Mouse (Mus musculus) colon, adult 2 months (tissue): ENCODE results near the gene Asphd2. TPM values are rescaled to one million over a fixed set of nuclear protein-coding genes. Genes with fewer than 3 reads are reported as not detected.

ENCODE experiments used
- polyA plus RNA-seq: library from polyadenylated mRNA; depleted of rRNA; stranded (reverse); fragments of >200 nt; gene quantifications from 2 replicates; pipeline ENCODE4 v1.2.3, GENCODE M21; 2012; rRNA removed

Asphd2 gene
- polyA plus RNA-seq: 3.5 and 5.5 TPM in 2 replicates

GRCm38 (mm10) chr5:112394779-112395443, at the start of gene Asphd2:
Gene Asphd2 (minus strand): TSS chr5:112394866.

GRCm38 (mm10) chr5:112355910-112356309, 38.8 kb downstream of the Asphd2 start, which contains the start of gene Gm6583:
Gene Gm6583 (minus strand): TSS chr5:112356033.

GRCm38 (mm10) chr5:112342463-112343204, 52.0 kb downstream of the Asphd2 start, which contains the start of the genes Srrd and Hps4:
Gene Srrd (minus strand): TSS chr5:112343040.
Gene Hps4 (plus strand): TSS chr5:112343083.

Other genes starting within 250 kb of the Asphd2 start
- gene Cryba4, start 142.3 kb downstream of the Asphd2 start, polyA plus RNA-seq: 0.88 and 1.3 TPM in 2 replicates
- 0.81 TPM in 1 of 2 replicates, not detected in the other for gene Crybb1, start 139.1 kb downstream of the Asphd2 start, polyA plus RNA-seq
- gene Tpst2, start 118.2 kb downstream of the Asphd2 start, polyA plus RNA-seq: 49.0 and 50.6 TPM in 2 replicates
- 41.7 and 44.2 TPM in 2 replicates for gene Tfip11, start 68.5 kb downstream of the Asphd2 start, polyA plus RNA-seq
- 34.6 and 39.1 TPM in 2 replicates for gene Srrd, start 51.8 kb downstream of the Asphd2 start, polyA plus RNA-seq
- gene Hps4, start 51.8 kb downstream of the Asphd2 start, polyA plus RNA-seq: 65.7 and 69.9 TPM in 2 replicates
- gene Gm6583, start 38.8 kb downstream of the Asphd2 start, polyA plus RNA-seq: not detected in 2 replicates
- gene Gm6588, start 54.6 kb upstream of the Asphd2 start, polyA plus RNA-seq: not detected in 2 replicates
- 1.1 TPM in 2 replicates for gene Sez6l, start 182.3 kb upstream of the Asphd2 start, polyA plus RNA-seq